Mouse (Mus musculus): ENCODE data around the gene Sh3glb1.

GRCm38 (mm10) chr3:144714606-144715005 lies 5.5 kb downstream of the Sh3glb1 start:
- TF ChIP-seq POLR2A (IDR thresholded peaks at IDR 0.05; ENCODE audit: insufficient read depth, low read depth, low read length), result no peak
- no peak for TF ChIP-seq CTCF (IDR thresholded peaks at IDR 0.05; ENCODE audit: insufficient read depth, low read depth, low read length)
